Mouse (Mus musculus) limb, embryonic 14.5 days (tissue): ENCODE results near the gene Arhgef3. TPM values are rescaled to one million over a fixed set of nuclear protein-coding genes. Genes with fewer than 3 reads are reported as not detected.

Experiments used
- ATAC-seq: fragments of 200-750 bp; cut with Nextera tagmentation; 2 replicates; pipeline ENCODE4 v1.8.0; 2017; ENCODE audit warnings: low read depth, moderate number of reproducible peaks, moderate TSS enrichment; ENCODE audit not compliant: low FRiP score
- DNase-seq: peaks from one replicate; pipeline ENCODE4 v3.0.0-alpha.2; 2015; ENCODE audit warnings: low spot score
- H3K27ac ChIP-seq: fragments of 300-500 bp; sonication (generic); replicated peaks from 2 replicates; pipeline ENCODE4 v1.5.1; 2014; ENCODE audit warnings: low read depth, mild to moderate bottlenecking, low read length, moderate library complexity, mixed read lengths
- H3K27me3 ChIP-seq: fragments of 300-500 bp; sonication (generic); 2 replicates; pipeline ENCODE4 v1.6.1; 2014; ENCODE audit warnings: low read length, mixed read lengths; ENCODE audit not compliant: control insufficient read depth, insufficient read depth
- H3K36me3 ChIP-seq: fragments of 300-500 bp; sonication (generic); 2 replicates; pipeline ENCODE4 v1.6.1; 2014; ENCODE audit warnings: mild to moderate bottlenecking, low read length, moderate library complexity, mixed read lengths; ENCODE audit not compliant: control insufficient read depth, insufficient read depth
- H3K4me1 ChIP-seq: fragments of 300-500 bp; sonication (generic); 2 replicates; pipeline ENCODE4 v1.6.1; 2014; ENCODE audit warnings: antibody characterized with exemption, low read length, mixed read lengths; ENCODE audit not compliant: control insufficient read depth, insufficient read depth
- H3K4me2 ChIP-seq: fragments of 300-500 bp; sonication (generic); replicated peaks from 2 replicates; pipeline ENCODE4 v1.6.1; 2014; ENCODE audit warnings: low read depth, mild to moderate bottlenecking, low read length, moderate library complexity; ENCODE audit not compliant: severe bottlenecking
- H3K4me3 ChIP-seq: fragments of 300-500 bp; sonication (generic); replicated peaks from 2 replicates; pipeline ENCODE4 v1.5.1; 2014; ENCODE audit warnings: low read length
- H3K9ac ChIP-seq: fragments of 300-500 bp; sonication (generic); 2 replicates; pipeline ENCODE4 v1.6.1; 2014; ENCODE audit warnings: mild to moderate bottlenecking, low read depth, low read length, moderate library complexity; ENCODE audit not compliant: severe bottlenecking
- H3K9me3 ChIP-seq: fragments of 300-500 bp; sonication (generic); 2 replicates; pipeline ENCODE4 v1.6.1; 2016; ENCODE audit warnings: low read length; ENCODE audit not compliant: control insufficient read depth
- POLR2A ChIP-seq: fragments of 200-500 bp; IDR thresholded peaks from 2 replicates; pipeline ENCODE4 v1.8.0; 2012; ENCODE audit warnings: inconsistent platforms, mild to moderate bottlenecking, moderate library complexity, borderline replicate concordance; ENCODE audit not compliant: insufficient read depth, insufficient read length; ENCODE audit errors: extremely low read depth
- WGBS: fragments of 180-500 bp; shearing (Covaris S2); extraction: QIAGEN DNeasy Blood & Tissue Kit; methylation state at CpG from one replicate; pipeline ENCODE4 v1.1.7; 2014; 5-methylcytosine and 5-hydroxymethylcytosine counted together
- polyA plus RNA-seq, 2 experiments: library from polyadenylated mRNA; depleted of rRNA in 1 of 2; stranded (reverse) in 1 of 2; unstranded in 1 of 2; fragments of >200 nt; fragmentation: Nextera tagmentation in 1 of 2; extraction: Ambion mirVana in 1 of 2; gene quantifications; 2 replicates each; pipeline versions ENCODE4 v1.2.1 to v1.2.3; 2012 to 2014

The Arhgef3 gene
- polyA plus RNA-seq, 2 experiments, result 14.3 to 22.5 TPM

DNA sequence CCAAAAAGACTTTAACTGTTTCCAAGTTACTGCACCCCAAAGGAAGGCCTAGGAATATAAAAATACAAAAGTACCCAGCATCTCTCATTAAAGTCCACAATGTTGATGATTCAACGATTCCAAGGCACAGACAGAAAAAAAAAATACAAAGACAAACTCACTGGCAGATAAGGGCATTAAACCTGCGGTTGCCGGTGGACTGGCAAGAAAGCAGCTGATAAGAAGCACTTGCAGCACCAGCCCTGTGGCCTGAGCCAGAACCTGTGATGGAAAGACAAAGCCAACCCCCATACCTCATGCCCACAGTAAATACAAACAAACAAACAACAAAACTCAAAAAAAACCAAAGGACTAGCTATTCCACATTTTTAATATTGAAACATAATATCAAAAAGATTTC is 295.0 kb downstream of the Arhgef3 start:
- H3K27me3 ChIP-seq, result no peaks in the 10 kb centered on the region
- H3K36me3 ChIP-seq, result no peaks in the 10 kb centered on the region
- no peak overlapping the region for H3K4me2 ChIP-seq
- peaks cover 11% of the 10 kb centered on the region; the same call in 1 of the 2 replicates for H3K9me3 ChIP-seq
- ATAC-seq (no peak), DNase-seq (no peak)
- H3K4me3 ChIP-seq, result no peak overlapping the region
- TF ChIP-seq POLR2A, result no peak
- 92% methylated on average over 3 of the region's 3 CpGs for WGBS
- no peak overlapping the region for H3K27ac ChIP-seq
- no peak overlapping the region for H3K9ac ChIP-seq
- H3K4me1 ChIP-seq, result no peaks in the 10 kb centered on the region

DNA sequence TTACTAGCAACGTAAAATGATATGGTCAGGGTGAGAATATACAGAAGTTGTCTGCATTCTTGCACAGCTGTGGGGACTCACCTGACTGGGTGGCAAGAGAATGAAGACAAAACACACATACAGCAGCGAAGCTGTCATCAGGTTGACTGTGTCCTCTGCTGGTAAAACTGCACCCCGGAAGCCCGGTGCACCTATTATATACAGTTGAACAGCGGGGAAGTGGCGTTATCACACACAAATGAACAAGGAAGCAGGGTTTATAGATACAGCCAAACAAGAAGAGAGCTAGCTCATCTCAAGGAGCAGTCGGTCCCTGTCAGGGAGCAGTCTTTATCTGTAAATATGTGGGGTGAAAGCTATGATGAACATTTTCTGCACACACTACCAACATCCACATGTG is 296.8 kb downstream of the Arhgef3 start:
- ATAC-seq (no peak), DNase-seq (no peak)
- Histone ChIP-seq H3K36me3 (no peaks in the 10 kb centered on the region), H3K27me3 (no peaks in the 10 kb centered on the region), H3K9ac (no peak overlapping the region), H3K27ac (no peak overlapping the region), H3K9me3 (peaks cover 7% of the 10 kb centered on the region; the same call in 1 of the 2 replicates), H3K4me1 (no peaks in the 10 kb centered on the region), H3K4me3 (no peak overlapping the region), H3K4me2 (no peak overlapping the region)
- TF ChIP-seq POLR2A, result no peak
- WGBS, result 83% methylated on average over 7 of the region's 7 CpGs

DNA sequence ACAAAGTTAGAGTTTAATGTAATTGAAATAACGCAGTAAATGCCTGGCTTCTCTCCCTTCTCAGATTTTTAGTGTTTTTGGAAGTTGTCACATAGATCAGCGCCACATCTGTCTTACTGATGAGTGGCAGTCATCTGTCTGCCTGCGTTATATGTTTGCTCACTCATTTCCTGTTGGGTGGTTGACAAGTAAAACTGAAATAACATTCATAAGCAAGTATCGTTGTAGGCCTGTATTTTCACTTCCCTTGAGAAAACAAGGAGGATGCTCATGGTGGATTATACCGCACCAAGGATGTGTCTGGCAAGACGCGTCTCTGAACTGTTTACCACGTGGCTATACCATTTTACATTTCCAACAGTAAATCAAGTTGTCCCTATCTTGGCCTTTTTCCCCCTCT is 298.0 kb downstream of the Arhgef3 start:
- no peak for DNase-seq
- WGBS, result 73% methylated on average over 8 of the region's 8 CpGs
- Histone ChIP-seq H3K4me2 (no peak overlapping the region), H3K27me3 (no peaks in the 10 kb centered on the region), H3K27ac (no peak overlapping the region), H3K36me3 (no peaks in the 10 kb centered on the region), H3K4me1 (no peaks in the 10 kb centered on the region), H3K9ac (no peak overlapping the region), H3K4me3 (no peak overlapping the region), H3K9me3 (peaks cover 7% of the 10 kb centered on the region; the same call in 1 of the 2 replicates)
- no peak for ATAC-seq
- no peak for TF ChIP-seq POLR2A

DNA sequence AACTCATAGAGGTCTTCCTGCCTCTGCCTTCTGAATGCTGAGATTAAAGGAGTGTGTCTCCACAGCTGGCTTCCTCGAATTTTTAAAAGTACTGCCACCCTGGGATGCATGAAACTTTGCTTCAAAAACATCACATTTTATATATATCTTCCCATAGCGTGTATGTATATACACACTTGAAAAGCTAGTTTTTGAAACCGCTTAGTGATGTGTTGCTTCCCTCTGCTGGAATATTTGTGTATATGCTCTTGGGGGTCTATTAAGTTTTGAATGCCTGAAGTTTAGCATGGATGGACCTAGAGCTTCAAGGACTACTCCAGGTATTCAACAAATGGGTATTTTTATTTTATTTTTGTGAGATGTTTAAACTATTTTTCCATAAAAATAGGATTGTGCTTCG is 299.3 kb downstream of the Arhgef3 start:
- H3K4me2 ChIP-seq, result no peak overlapping the region
- H3K4me3 ChIP-seq, result no peak overlapping the region
- peaks cover 10% of the 10 kb centered on the region; the same call in 1 of the 2 replicates for H3K9me3 ChIP-seq
- TF ChIP-seq POLR2A, result no peak
- no peaks in the 10 kb centered on the region for H3K27me3 ChIP-seq
- DNase-seq (peak; percentile 76), ATAC-seq (peak; percentile 53; the same call in 1 of the 2 replicates)
- 34% methylated on average over 4 of the region's 4 CpGs for WGBS
- no peak overlapping the region for H3K27ac ChIP-seq
- H3K4me1 ChIP-seq, result no peaks in the 10 kb centered on the region
- H3K36me3 ChIP-seq, result no peaks in the 10 kb centered on the region
- H3K9ac ChIP-seq, result no peak overlapping the region

DNA sequence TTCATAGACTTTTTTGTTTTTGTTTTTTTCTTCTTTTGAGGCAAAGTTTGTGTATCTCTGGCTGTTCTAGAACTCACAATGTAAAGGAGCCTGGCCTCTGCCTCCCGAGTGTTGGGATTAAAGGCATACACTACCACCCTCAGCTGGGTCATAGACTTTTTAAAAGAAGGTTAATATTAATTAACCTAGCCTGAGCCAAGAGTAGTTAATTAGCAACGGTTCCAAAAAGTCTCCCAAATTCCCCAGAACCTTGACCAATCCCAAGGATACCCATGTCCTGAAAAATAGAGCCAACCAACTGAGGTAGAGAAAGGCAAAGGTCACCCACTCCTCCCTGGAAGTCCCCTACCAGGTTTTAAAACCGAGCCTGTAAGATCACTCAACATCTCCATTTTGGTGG is 306.1 kb downstream of the Arhgef3 start:
- no peak overlapping the region for H3K4me3 ChIP-seq
- DNase-seq (no peak), ATAC-seq (no peak)
- H3K4me1 ChIP-seq, result no peaks in the 10 kb centered on the region
- WGBS, result 73% methylated on average over 3 of the region's 3 CpGs
- TF ChIP-seq POLR2A, result no peak
- H3K4me2 ChIP-seq, result no peak overlapping the region
- no peak overlapping the region for H3K27ac ChIP-seq
- H3K36me3 ChIP-seq, result no peaks in the 10 kb centered on the region
- H3K9ac ChIP-seq, result no peak overlapping the region
- 0 out of 2 replicates have a peak, but pooled peaks cover 3% of the 10 kb centered on the region for H3K9me3 ChIP-seq
- no peaks in the 10 kb centered on the region for H3K27me3 ChIP-seq

DNA sequence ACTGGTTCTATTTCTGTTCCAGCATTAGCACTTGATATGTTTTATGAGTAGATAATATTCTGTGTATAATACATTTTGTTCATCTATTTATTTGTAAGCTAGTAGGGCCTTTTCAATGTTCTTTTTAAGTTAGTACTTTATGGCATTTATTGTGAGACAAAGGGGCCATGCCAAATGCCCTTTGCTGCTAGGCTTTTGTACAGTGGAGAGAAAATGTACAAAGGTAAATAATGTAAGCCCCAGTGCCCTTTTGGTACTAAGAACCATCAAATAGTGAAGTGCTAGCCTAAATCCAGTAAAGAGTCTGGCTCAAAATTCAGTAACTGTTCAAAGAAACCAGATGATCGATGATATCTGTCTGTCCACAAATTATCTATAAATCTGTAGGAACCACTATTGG is 307.6 kb downstream of the Arhgef3 start:
- Histone ChIP-seq H3K27ac (no peak overlapping the region), H3K27me3 (no peaks in the 10 kb centered on the region), H3K9ac (no peak overlapping the region), H3K4me3 (no peak overlapping the region), H3K4me1 (no peaks in the 10 kb centered on the region), H3K4me2 (no peak overlapping the region), H3K36me3 (no peaks in the 10 kb centered on the region), H3K9me3 (0 out of 2 replicates have a peak, but pooled peaks cover 3% of the 10 kb centered on the region)
- no peak for DNase-seq
- TF ChIP-seq POLR2A, result no peak
- no peak for ATAC-seq
- WGBS, result 94% methylated on average over 1 of the region's 1 CpGs
